Mouse (Mus musculus) left cerebral cortex, postnatal 25 days (tissue): Measurements from ENCODE around the gene Ntrk2. TPM values are rescaled to one million over a fixed set of nuclear protein-coding genes. Genes with fewer than 3 reads are reported as not detected.

Source experiments
- DNase-seq, 2 experiments: peaks; one replicate each; pipeline ENCODE4 v3.0.0; 2022; ENCODE audit warnings: low spot score in 2 of 2, mixed read lengths in 1 of 2
- intact Hi-C: fragments of 180-260 bp; cut with DNase I; formaldehyde crosslinking; loops from one replicate; pipeline ENCODE4 v1.15.1; 2025
- total RNA-seq, 2 experiments: library from RNA; stranded (reverse); gene quantifications; 2 replicates each; pipeline ENCODE4 v1.2.3; 2021

The Ntrk2 gene
- total RNA-seq, 2 experiments from 2014 or later = 415 to 419 TPM

DNA sequence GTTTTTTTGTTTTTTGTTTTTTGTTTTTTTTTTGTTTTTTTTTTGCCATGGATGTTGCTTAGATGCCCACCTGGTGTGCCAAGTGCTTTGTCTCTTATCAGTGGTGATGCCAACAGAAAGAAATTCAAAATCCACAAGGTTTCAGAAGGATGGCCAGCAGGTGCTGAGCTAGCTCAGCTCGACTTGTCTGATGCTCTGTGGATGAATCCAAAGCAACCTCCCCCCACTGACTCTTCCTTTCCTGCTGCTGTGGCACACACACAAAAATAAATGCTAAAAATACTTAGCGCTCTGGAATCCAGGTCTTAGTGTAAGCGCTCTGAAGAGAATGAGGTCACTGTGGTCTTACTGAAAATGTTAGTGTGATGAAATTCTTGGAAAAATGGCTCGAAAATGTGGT, 28.4 kb downstream of the Ntrk2 start:
- peak in 1 of 2 experiments; percentile 61 for DNase-seq
- intact Hi-C loops = no loop called here

DNA sequence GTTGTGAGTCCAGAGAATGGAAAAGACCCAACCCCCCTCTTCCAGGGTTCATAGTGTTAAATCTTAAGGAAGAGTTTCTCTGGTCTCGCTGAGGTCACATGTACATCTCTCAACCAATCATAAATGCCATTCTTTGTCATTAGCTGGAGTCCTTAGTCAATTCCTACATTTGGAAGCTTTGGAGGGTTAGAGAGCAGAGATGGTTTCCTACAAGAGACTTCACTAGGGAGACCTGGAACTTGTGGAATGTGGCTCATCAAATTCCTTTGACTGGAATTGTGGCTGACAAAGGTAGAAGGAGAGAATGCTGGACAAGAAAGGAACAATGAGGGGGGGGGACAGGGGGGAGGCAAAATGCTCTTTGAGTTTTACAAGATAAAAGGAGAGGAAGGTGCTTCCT, 30.5 kb downstream of the Ntrk2 start:
- intact Hi-C loops = no loop called here
- no peak for DNase-seq

DNA sequence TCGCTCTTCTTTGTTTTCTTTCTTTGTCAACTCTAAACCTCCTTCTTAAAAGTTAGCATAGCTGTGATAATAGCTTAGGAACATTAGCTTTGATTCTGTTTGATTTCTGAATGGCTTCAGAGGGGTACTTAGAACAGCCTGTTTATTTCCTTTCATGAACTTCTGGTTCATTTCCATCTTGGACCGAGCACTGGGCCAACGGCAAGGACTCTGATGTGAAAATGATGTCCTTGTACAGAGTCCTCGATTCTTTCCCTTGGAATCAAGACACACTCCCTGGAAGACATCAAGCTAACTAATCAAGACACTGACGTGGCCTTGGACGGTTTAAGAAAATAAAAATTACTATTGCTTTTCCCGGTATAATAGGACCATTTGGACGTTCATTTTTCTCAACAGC, 31.7 kb downstream of the Ntrk2 start:
- no peak for DNase-seq
- intact Hi-C loops = no loop called here

DNA sequence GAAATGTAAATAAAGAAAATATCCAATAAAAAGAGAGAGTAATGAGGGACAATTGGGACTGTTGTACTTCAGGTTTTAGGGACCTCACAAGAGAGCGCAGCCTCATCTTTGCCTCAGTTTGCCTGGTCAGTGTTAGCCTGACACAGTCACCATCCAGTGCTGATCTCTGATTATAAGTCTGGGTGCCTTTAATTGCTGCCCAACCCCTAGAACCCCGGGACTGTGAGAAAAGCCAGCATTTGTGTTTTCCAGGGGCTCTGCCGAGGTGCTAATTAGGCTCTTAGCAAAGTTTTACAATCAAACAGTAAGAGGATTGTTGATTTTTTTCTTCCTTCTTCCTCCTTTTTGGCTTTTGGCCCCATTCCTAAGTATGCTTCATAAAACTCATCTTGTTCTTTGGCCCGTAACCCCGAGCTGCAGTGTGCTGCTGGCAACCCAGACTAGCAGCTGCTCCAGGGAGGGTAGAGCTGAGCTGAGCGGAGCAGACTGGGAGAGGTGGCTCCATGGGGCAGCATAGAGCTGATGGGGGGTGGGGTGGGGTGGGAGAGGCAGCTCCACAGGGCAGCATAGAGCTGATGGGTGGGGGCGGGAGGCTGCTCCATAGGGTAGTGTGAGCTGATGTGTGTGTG, 34.5 kb downstream of the Ntrk2 start:
- intact Hi-C loops = no loop called here
- DNase-seq = peak in 1 of 2 experiments; percentile 50

DNA sequence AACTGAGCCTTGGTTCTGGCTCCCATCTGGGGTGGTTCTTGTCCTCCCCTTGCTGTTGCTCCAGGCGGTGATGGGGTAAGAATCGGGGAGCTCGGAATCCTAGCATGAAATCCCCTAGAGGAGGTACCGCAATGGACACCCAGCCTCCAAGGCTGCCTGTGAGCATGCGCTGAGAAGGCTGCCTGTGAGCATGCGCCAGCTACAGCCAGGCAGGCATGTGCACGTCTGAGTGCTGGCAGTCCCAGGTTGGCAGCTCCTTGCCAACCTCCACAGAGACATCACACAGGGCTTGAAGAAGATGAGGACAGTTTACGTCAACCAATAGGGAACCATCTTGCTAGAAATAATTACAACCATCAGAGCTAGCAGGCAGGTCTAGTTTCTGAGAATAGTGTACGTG, 37.5 kb downstream of the Ntrk2 start:
- intact Hi-C loops = no loop called here
- DNase-seq = no peak

DNA sequence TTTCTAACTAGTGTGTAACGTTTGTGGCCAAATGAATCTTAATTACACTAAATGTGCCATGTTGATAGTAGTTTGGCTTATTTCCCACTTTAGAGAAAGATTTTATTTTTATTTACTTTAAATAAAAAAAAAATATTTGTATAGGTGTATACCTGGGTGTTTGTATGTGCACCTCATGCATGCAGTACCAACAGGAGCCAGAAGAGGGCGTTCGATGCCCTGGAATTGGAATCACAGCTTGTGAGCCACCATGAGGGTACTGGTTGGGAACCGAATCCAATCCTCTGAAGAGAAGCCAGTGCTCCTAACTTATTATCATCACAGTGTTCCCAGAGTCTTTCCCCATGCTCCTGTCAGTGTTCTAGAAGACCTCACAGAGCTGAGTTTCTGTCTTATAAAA, 42.2 kb downstream of the Ntrk2 start:
- intact Hi-C loops = no loop called here
- no peak for DNase-seq

DNA sequence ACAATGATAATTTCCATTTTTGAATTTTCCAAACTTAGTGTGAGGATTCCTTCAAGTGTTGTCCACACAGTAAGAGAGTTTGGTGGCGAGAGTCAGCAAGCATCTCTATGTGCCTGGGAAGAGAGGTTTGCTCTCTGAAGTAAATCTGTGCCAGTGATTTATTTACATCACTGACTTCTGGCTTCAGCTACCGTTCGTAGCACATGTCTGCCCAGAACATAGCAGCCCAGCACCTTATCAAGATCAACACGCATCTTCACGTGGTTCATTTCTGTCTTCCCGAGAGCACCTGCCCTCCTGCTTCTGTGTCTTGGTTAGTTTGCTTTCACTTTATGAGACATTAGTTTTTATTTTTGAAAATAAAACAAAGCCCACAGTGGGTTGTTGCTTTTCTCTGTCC, 47.3 kb downstream of the Ntrk2 start:
- no peak for DNase-seq
- intact Hi-C loops = no loop called here

DNA sequence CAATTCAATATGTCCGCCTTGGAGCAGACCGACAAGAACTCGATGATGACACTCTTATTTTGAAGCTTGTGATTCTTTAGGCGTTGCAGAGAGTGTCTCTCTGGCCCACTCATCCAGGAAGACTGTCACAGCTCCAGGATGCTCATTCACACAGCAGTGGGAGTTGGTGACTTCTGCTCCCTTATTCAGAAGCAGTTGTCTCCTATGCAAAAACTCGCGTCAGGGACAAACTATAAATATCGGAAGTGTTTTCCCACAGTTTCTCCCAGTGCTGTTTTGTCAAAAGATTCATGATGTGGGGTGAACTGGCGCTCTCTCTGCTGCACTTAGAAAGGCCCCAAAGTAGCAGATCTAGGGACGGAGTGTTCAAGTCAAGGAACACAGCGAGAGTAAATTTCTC, 59.9 kb downstream of the Ntrk2 start:
- intact Hi-C loops = loop anchor here (5.0 kb wide), 1 partner anchor 206 kb away; no protein-coding TSS in a partner anchor
- peak; percentile 65 to 96 for DNase-seq

DNA sequence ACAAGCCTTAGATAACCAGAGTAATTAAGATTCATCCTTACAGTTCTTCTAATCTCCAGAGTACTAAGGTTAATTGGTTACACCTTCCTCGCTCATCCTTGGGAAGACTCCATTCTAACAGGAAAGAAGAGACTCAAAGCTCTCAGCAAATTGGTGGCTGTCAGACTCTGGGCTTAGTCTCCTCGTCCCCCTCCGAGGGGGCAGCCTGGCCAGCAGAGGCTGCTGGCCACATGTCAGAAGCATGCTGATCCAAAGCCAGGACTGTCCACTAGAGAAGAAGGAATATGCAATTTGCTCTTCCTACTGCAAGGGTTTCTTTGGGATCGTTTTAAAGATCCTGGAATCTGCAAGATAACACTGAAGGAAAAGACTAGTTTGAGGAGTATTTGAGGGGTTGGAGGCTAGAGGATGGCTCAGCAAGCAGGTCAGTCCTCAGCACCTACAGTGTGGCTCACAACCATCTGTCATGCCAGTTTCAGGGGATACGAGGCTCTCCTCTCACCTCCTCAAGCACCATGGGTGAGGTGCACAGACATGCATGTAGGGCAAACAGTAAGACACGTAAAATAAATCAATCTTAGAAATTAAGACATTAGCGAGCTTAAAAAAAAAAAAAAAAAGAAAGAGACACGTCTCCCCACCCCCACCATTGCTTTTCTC, 60.5 kb downstream of the Ntrk2 start:
- intact Hi-C loops = loop anchor here (5.0 kb wide), 1 partner anchor 205 kb away; no protein-coding TSS in a partner anchor
- DNase-seq = no peak

DNA sequence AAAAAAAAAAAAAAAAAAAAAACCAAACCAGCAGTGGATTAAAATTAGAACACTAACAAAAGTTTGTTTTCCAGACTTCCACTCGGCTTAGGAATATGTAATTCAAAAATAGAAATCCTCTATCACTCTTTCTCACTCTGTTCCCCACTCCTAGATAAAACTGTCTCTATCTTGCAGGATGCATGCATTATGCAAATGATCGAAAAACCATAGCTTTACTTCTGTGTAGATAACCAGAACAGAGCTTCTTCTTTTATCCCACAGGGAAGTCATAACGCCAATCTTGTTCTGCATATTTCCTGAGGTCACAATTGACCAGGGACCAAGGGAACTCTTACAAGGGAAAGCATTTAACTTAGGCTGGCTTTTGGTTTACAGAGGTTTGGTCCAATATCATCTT, 76.1 kb downstream of the Ntrk2 start:
- intact Hi-C loops = no loop called here
- DNase-seq = peak in 1 of 2 experiments; percentile 55

DNA sequence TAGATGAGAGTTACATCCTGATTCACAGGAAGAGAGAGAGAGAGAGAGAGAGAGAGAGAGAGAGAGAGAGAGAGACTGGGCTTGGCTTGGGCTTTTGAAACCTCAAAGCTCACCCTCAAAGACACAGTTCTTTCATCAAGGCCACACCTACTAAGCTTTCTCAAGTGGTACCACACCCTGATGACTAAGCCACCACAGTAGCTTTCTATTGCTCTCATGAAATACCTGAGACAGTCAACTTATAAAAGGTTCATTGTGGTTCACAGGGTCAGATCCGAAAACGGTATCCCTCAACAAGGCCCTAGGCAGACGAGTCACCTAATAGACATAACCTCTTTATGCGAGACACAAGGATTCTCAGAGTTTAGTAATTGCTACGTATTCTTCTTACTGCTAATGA, 76.5 kb downstream of the Ntrk2 start:
- intact Hi-C loops = no loop called here
- DNase-seq = no peak

DNA sequence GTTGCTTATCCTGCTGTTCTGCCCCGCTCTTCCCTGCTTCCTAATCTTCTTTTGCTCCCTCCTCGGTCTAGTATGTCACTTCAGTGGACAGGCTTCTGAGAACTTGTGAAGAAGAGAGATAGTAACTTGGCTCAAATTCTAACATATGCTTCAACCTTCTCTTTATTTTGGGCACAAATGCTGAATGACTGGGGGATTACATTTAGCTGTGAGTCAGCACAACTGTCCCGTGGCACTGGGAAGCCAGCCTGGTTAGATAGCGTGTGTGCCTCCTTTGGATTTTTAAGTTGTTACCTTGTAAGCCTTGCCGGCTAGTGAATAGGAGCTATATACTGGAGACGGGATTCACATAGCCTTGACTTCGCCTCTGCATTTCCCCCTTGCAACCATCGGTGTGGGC, 79.7 kb downstream of the Ntrk2 start:
- DNase-seq = peak in 1 of 2 experiments; percentile 85
- intact Hi-C loops = loop anchor here (1.0 kb wide), 1 partner anchor 75 kb away; no protein-coding TSS in a partner anchor

DNA sequence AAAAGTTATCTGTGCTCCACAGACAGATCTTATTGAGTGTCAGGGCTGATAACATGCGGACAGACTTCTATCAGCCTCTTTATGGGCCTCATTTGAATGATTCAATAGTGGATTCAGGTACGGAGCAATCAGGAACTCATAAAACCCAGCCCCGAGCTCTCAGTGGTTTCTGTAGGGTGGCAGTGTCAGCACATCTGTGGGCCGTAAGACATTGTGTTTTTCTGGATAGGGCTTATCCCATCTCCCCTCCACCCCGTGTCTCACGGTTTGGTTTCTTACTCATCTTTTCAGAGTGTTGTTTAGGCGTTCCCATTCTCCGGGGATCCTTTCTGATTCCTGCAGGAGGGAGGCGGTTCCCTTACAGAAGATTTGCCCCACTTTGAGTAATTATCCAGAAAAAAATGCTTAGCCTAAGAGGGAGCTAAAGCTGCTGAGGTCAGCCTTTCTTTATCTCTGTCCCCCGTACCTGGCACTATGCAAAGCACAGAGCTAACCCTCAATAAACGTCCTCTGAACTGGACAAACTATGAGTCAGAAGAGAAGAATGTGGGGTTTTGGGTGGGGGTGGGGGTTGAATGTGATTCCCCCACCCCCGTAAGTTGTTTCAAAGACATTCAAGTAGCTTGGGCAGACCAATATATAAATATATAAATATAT, 90.0 kb downstream of the Ntrk2 start:
- DNase-seq = no peak
- intact Hi-C loops = no loop called here

DNA sequence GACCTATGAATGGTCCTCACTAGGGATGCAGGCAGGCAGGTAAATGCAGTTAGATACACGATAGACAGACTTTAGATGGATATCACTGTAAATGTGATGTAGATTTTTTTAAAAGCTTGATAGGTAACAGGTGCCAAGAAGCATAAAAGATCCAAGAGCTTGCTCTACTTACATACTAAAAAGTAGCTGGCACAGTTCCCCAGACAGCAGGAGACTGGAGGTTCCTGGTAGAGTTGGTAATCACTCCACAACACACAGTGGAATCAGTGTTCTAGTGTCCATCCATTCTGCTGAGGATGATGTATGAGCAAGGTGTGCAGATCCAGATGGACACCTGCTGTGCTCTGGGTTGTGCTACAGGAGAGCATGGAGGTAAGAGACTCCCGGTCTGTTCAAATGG, 93.0 kb downstream of the Ntrk2 start:
- DNase-seq = peak in 1 of 2 experiments; percentile 48
- intact Hi-C loops = no loop called here

DNA sequence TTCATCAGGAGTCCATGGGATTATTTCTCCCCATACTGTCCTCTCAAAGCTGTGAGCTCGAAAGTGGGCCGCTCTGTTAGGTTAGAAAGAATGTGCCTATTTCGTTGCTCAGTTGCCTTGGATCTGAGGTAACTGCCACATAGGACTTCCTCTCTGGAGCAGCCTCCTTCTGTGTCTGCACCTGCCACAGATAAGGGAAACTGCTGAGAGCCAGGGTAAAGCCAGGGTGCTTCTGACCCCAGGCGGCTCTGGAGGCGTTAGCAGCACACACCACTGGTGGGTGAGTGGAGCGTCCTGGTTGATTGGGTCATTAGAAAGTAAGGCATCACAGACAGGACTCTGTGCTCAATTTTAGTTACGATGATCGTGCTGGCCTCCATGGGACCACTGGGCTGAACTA, 95.9 kb downstream of the Ntrk2 start:
- intact Hi-C loops = no loop called here

DNA sequence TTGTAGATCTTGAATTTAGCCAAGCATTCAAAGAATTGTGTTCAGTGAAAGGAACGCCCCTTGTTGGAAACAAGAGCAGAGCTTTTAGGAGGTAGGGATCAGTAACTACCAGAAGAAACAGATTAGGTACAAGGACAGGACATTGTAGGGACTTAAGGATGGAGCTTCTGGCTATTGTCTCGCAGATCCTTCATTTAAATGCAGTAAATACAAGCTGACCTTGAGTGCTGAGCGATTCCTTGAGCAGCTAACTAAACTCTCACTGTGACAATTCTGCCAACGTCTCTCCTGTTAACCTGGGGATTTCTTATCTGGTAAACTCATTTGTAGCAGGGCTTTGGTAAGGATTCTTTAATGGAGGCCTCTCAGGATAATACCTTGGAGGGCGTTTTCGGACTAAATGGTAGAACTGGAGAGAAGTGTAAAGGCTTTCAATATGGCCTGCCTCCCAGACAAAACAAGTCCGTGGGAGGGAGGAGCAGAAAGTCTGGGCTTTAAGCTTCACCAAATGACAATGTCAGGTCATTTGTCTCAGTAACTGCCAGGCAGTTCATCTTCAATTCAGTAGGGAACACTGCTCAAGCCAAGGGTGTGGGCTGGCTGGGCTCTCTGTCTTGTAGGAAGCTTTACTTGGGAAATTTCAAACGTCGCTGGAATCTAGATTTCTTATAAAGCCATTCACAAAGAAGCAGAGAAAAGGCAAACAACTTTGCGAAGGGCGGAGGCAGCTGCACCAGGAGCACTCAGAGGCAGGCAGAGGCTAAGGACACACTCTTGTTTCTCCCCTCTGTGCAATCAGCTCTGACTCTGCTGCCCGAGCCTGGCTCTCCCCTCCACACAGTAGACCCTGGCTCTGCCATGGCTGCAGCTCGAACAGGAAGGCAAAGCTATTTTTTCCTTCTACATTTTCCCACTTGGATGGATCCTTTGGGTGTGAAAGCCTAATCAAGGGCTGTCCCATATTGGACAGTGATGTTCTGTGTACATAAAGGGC, 98.7 kb downstream of the Ntrk2 start:
- DNase-seq = peak in 1 of 2 experiments; percentile 55
- intact Hi-C loops = no loop called here

More for the DNA sequence above, 95.9 kb downstream of the Ntrk2 start:
- no peak for DNase-seq

DNA sequence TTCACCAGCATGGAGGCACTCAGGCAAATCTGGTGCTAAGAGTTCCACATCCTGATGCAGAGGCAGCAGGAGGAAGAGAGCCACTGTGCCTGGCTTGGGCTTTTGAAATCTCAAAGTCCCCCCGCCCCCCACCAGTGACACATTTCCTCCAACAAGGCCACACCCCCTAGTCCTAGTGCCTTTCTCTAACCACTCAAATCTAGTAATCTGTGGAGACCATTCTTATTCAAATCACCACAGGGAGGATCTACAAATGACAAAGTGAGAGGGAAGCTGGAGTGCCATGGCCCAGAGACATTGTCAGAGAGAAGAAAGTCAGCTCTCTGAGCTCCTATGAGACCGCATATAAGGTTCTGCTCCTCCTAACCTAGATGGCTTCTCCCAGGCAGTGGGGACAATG, 105.6 kb downstream of the Ntrk2 start:
- intact Hi-C loops = no loop called here
- no peak for DNase-seq

DNA sequence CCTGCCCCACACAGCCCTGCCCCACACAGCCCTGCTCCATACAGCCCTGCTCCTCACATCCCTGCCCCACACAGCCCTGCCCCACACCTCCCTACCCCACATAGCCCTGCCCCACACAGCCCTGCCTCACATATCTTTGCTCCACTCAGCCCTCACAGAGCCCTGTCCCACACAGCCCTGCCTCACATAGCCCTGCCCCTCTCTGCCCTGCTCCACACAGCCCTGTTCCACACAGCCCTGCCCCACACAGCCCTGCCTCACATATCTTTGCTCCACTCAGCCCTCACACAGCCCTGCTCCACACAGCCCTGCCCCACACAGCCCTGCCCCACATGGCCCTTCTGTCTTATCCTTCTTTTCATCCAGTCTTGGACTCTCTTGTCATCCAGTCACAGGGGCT, 106.2 kb downstream of the Ntrk2 start:
- no peak for DNase-seq
- intact Hi-C loops = no loop called here

DNA sequence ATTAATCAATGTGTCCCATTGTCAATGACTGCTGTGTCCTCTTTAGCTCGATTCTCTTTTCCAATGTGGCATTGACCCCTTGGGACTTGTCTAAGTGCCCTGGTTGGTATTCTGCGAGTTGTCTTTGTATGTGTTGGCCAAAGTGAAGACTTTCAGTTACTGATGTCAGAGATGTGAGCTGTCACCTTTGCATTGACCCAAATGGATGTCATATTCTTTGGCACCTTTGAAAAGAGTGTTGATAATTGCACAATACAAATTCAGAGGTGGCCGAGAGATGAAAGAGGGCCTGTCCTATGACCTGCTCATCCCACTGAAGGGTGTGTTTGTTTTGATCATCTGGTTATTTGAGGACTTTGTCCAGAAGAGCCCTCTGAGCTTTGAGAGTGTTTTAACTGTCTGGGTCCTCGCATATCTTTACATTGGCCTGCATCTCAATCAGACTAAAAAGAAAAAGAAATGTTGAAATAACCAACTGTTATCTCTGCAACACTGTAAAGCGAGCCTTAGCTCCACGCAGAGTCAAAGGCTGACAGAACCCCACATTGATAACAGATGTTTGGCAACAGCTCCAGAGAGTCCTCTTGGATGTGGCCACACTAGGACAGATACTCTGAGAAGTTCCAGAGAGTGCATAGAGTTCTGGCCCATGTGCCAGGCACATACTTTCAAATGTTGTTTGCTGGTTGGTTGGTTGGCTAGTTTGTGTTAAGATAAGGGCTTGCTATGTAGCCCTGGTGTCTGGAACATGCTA, 107.9 kb downstream of the Ntrk2 start:
- DNase-seq = no peak
- intact Hi-C loops = no loop called here
